Mouse (Mus musculus) brain, embryonic 14.5 days (tissue): ENCODE measurements at regions not wholly inside any gene's neighbourhood (a gene's known extent, or its start where the extent isn't known, plus 50 kb on each side); places are given as distances from the start of the nearest gene placed in this dataset.

Experiments
- DNase-seq: peaks from one replicate; pipeline ENCODE4 v3.0.0-alpha.2; 2011; ENCODE audit warnings: low read depth
- CTCF ChIP-seq: fragments of 200-500 bp; IDR thresholded peaks from 2 replicates; pipeline ENCODE4 v1.5.1; 2012; ENCODE audit warnings: inconsistent platforms, mild to moderate bottlenecking, moderate library complexity, borderline replicate concordance; ENCODE audit not compliant: insufficient read depth, insufficient read length; ENCODE audit errors: extremely low read depth
- POLR2A ChIP-seq: fragments of 200-500 bp; IDR thresholded peaks from 2 replicates; pipeline ENCODE4 v1.6.1; 2012; ENCODE audit warnings: mild to moderate bottlenecking, inconsistent platforms, borderline replicate concordance; ENCODE audit not compliant: poor library complexity, insufficient read depth, insufficient read length, severe bottlenecking; ENCODE audit errors: extremely low read depth

GRCm38 (mm10) chr11:91969531-91969930, 392.2 kb upstream of the Kif2b start:
- TF ChIP-seq CTCF, result no peak
- TF ChIP-seq POLR2A, result no peak
- no peak for DNase-seq

- DNase-seq, result no peak
- TF ChIP-seq POLR2A, result no peak
- no peak for TF ChIP-seq CTCF
Observed at GRCm38 (mm10) chr11:91944336-91944735, 367.0 kb upstream of the Kif2b start.
